Mouse (Mus musculus): ENCODE measurements around the gene Itgb7. TPM values are rescaled to one million over a fixed set of nuclear protein-coding genes. Genes with fewer than 3 reads are reported as not detected.

Itgb7 gene
- total and polyA plus RNA-seq, 2 experiments from 2014 or later = 1.2 to 2.1 TPM

- H3K9ac ChIP-seq (replicated peaks; ENCODE audit: low read length) = no peak overlapping the region
- no peak for TF ChIP-seq CTCF (IDR thresholded peaks at IDR 0.05; ENCODE audit: low read depth)
- H3K27ac ChIP-seq = no peak overlapping the region
- ATAC-seq = no peak
- H3K4me1 ChIP-seq (ENCODE audit: insufficient read depth, low read length) = peaks cover 4% of the 10 kb centered on the region; the same call in 1 of the 2 replicates
- WGBS = 9% methylated on average over 12 of the region's 12 CpGs
- DNase-seq (ENCODE audit: low spot score) = no peak
- peak overlapping the region; percentile 87 for H3K4me2 ChIP-seq (ENCODE audit: low read depth, low read length)
- H3K9me3 ChIP-seq (ENCODE audit: low read length) = no peaks in the 10 kb centered on the region
- no peaks in the 10 kb centered on the region for H3K36me3 ChIP-seq (ENCODE audit: insufficient read depth, low read length)
- H3K4me3 ChIP-seq (ENCODE audit: low read length) = peak overlapping the region; percentile 56; the same call in 1 of the 2 replicates
- peaks cover 5% of the 10 kb centered on the region; the same call in 1 of the 2 replicates for H3K27me3 ChIP-seq (ENCODE audit: insufficient read depth, low read length)
Observed at GRCm38 (mm10) chr15:102258076-102258470, 26.3 kb upstream of the Itgb7 start.

DNA sequence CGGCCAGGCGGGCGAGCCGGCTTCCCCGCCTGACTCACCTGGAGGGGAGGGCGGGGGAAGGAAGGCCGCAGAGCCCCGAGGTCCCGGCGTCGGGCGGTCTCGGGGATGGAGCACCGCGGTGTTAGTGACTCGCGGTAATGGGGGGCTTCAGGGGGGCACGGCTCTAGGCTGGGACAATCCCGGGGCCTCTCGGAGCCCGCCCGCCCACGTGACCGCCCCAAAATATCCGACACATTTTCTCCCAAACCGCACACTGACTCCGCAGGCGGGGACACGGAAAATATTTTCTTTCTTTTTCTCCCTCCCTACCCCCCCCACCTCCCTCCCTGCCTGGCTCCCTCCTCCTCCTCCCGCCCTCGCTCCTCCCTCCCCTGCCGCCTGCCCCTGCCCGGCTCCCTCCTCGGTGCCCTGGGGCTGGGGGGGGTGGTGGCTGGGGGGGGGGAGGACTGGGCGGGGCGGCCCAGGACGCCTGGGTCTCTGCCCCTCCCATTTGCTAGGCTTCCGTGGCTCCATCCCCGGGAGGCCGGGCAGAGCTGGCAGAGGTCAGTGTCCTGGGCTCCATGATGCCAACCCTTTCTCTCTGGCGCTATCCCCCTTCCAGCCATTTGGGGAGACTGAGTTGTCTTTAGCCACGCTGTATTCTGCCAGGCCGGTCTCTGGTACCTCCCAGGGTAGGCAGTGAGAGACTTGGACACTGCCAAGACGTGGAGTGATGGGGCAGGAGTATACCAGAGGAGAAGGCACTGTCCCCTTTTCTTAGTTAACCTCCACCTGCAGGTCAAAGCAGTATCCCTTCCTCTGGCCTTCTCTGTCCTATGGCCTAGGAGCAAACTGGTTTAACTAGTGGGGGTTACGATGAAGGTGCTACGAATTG lies 25.7 kb upstream of the Itgb7 start, which contains the start of gene Rarg:
Gene Rarg, minus strand, starts transcription at position 316 of the 874 bp plus-strand sequence.
- ATAC-seq (peak; percentile 61), DNase-seq (ENCODE audit: low spot score) (peak; percentile 34)
- no peak within 1 kb of the TSS for H3K27ac ChIP-seq
- 2% methylated on average over 37 of the region's 46 CpGs for WGBS
- H3K4me2 ChIP-seq (ENCODE audit: low read depth, low read length) = peak within 1 kb of the TSS; percentile 87
- H3K27me3 ChIP-seq (ENCODE audit: insufficient read depth, low read length) = peaks cover 5% of the 10 kb centered on the region; the same call in 1 of the 2 replicates
- H3K4me1 ChIP-seq (ENCODE audit: insufficient read depth, low read length) = peaks cover 4% of the 10 kb centered on the region; the same call in 1 of the 2 replicates
- peak within 1 kb of the TSS; percentile 56 for H3K4me3 ChIP-seq (ENCODE audit: low read length)
- TF ChIP-seq CTCF (IDR thresholded peaks at IDR 0.05; ENCODE audit: low read depth) = no peak
- no peaks in the 10 kb centered on the region for H3K9me3 ChIP-seq (ENCODE audit: low read length)
- H3K36me3 ChIP-seq (ENCODE audit: insufficient read depth, low read length) = no peaks in the 10 kb centered on the region
- peak within 1 kb of the TSS; percentile 65 for H3K9ac ChIP-seq (replicated peaks; ENCODE audit: low read length)

DNA sequence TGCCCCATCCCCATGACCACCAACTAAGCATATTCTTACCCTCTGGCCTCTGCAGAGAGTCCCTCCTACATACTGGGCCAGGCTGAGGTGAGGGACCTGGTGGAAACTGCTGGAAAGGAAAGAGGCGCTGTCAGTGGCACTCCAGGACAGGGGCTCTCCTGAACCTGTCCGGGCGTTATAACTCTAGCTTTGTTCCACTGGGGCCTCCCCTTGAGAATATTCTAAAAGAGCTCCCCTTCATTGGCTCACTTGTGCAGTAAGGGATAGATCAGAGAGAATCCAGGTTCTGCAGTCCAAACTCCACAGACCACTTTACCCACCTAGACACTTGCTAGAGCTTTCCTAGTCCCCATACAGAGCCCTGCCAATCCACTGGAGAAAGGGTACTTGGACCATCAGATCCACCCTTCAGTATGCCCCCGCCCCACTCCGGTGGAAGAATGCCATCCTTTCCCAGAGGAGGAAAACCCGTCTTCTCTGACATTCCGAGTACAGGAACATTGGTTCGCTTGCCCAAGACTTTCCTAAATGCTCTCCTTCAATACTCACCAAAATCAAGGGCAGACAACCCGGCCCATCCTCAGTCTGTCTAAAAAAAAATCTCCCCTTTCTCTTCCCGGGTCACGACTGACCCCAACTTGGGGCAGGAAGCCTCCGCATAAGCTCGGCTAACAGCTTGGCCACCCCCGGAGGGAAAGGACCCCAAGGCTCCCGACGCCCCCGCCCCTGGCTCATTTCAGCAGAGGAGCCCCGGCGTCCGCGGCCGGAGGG lies 24.9 kb upstream of the Itgb7 start:
- Histone ChIP-seq H3K4me3 (ENCODE audit: low read length) (peak overlapping the region; percentile 56), H3K9ac (replicated peaks; ENCODE audit: low read length) (peak overlapping the region; percentile 65), H3K27me3 (ENCODE audit: insufficient read depth, low read length) (peaks cover 5% of the 10 kb centered on the region; the same call in 1 of the 2 replicates), H3K4me2 (ENCODE audit: low read depth, low read length) (peak overlapping the region; percentile 87), H3K4me1 (ENCODE audit: insufficient read depth, low read length) (peaks cover 4% of the 10 kb centered on the region; the same call in 1 of the 2 replicates), H3K27ac (no peak overlapping the region), H3K9me3 (ENCODE audit: low read length) (no peaks in the 10 kb centered on the region), H3K36me3 (ENCODE audit: insufficient read depth, low read length) (no peaks in the 10 kb centered on the region)
- WGBS = 8% methylated on average over 22 of the region's 22 CpGs
- ATAC-seq (no peak), DNase-seq (ENCODE audit: low spot score) (no peak)
- no peak for TF ChIP-seq CTCF (IDR thresholded peaks at IDR 0.05; ENCODE audit: low read depth)

- ATAC-seq (no peak), DNase-seq (ENCODE audit: low spot score) (no peak)
- no peaks in the 10 kb centered on the region for H3K36me3 ChIP-seq (ENCODE audit: insufficient read depth, low read length)
- no peaks in the 10 kb centered on the region for H3K9me3 ChIP-seq (ENCODE audit: low read length)
- H3K4me1 ChIP-seq (ENCODE audit: insufficient read depth, low read length) = peaks cover 4% of the 10 kb centered on the region; the same call in 1 of the 2 replicates
- peaks cover 5% of the 10 kb centered on the region; the same call in 1 of the 2 replicates for H3K27me3 ChIP-seq (ENCODE audit: insufficient read depth, low read length)
- H3K4me3 ChIP-seq (ENCODE audit: low read length) = no peak overlapping the region
- no peak overlapping the region for H3K9ac ChIP-seq (replicated peaks; ENCODE audit: low read length)
- 45% methylated on average over 14 of the region's 14 CpGs for WGBS
- no peak for TF ChIP-seq CTCF (IDR thresholded peaks at IDR 0.05; ENCODE audit: low read depth)
- H3K27ac ChIP-seq = no peak overlapping the region
- peak overlapping the region; percentile 25; the same call in 1 of the 2 replicates for H3K4me2 ChIP-seq (ENCODE audit: low read depth, low read length)
Observed at GRCm38 (mm10) chr15:102255547-102256255, 24.0 kb upstream of the Itgb7 start.

- H3K36me3 ChIP-seq (ENCODE audit: insufficient read depth, low read length) = no peaks in the 10 kb centered on the region
- no peak overlapping the region for H3K27ac ChIP-seq
- no peak overlapping the region for H3K4me2 ChIP-seq (ENCODE audit: low read depth, low read length)
- H3K4me3 ChIP-seq (ENCODE audit: low read length) = no peak overlapping the region
- no peak overlapping the region for H3K9ac ChIP-seq (replicated peaks; ENCODE audit: low read length)
- 0 out of 2 replicates have a peak, but pooled peaks cover 5% of the 10 kb centered on the region for H3K27me3 ChIP-seq (ENCODE audit: insufficient read depth, low read length)
- no peak for ATAC-seq
- no peaks in the 10 kb centered on the region for H3K9me3 ChIP-seq (ENCODE audit: low read length)
- no peak for TF ChIP-seq CTCF (IDR thresholded peaks at IDR 0.05; ENCODE audit: low read depth)
- DNase-seq (ENCODE audit: low spot score) = no peak
- 68% methylated on average over 5 of the region's 5 CpGs for WGBS
- H3K4me1 ChIP-seq (ENCODE audit: insufficient read depth, low read length) = no peaks in the 10 kb centered on the region
Observed at GRCm38 (mm10) chr15:102250521-102250920, 18.8 kb upstream of the Itgb7 start.

- H3K9me3 ChIP-seq (ENCODE audit: low read length) = no peaks in the 10 kb centered on the region
- H3K9ac ChIP-seq (replicated peaks; ENCODE audit: low read length) = no peak overlapping the region
- peak overlapping the region; percentile 51; the same call in 1 of the 2 replicates for H3K27ac ChIP-seq
- H3K36me3 ChIP-seq (ENCODE audit: insufficient read depth, low read length) = no peaks in the 10 kb centered on the region
- ATAC-seq = no peak
- 60% methylated on average over 9 of the region's 9 CpGs for WGBS
- H3K4me3 ChIP-seq (ENCODE audit: low read length) = no peak overlapping the region
- 0 out of 2 replicates have a peak, but pooled peaks cover 2% of the 10 kb centered on the region for H3K27me3 ChIP-seq (ENCODE audit: insufficient read depth, low read length)
- H3K4me1 ChIP-seq (ENCODE audit: insufficient read depth, low read length) = 0 out of 2 replicates have a peak, but pooled peaks cover 3% of the 10 kb centered on the region
- DNase-seq (ENCODE audit: low spot score) = no peak
- TF ChIP-seq CTCF (IDR thresholded peaks at IDR 0.05; ENCODE audit: low read depth) = no peak
- no peak overlapping the region for H3K4me2 ChIP-seq (ENCODE audit: low read depth, low read length)
Observed at GRCm38 (mm10) chr15:102249967-102250366, 18.2 kb upstream of the Itgb7 start.
